Mouse (Mus musculus) liver, embryonic 15.5 days (tissue): Measurements from ENCODE around the gene Ddit4. TPM values are rescaled to one million over a fixed set of nuclear protein-coding genes. Genes with fewer than 3 reads are reported as not detected.

ENCODE experiments used
- ATAC-seq: fragments of 200-750 bp; cut with Nextera tagmentation; 2 replicates; pipeline ENCODE4 v1.8.0; 2017; ENCODE audit warnings: moderate number of reproducible peaks, mild to moderate bottlenecking, moderate library complexity; ENCODE audit not compliant: insufficient read depth
- H3K27ac ChIP-seq: fragments of 300-500 bp; sonication (generic); replicated peaks from 2 replicates; pipeline ENCODE4 v1.5.1; 2015; ENCODE audit warnings: mild to moderate bottlenecking, inconsistent platforms
- H3K27me3 ChIP-seq: fragments of 300-500 bp; sonication (generic); 2 replicates; pipeline ENCODE4 v1.6.1; 2015; ENCODE audit warnings: mild to moderate bottlenecking, inconsistent platforms
- H3K36me3 ChIP-seq: fragments of 300-500 bp; sonication (generic); replicated peaks from 2 replicates; pipeline ENCODE4 v1.6.1; 2015; ENCODE audit warnings: moderate library complexity, mild to moderate bottlenecking, inconsistent platforms
- H3K4me1 ChIP-seq: fragments of 300-500 bp; sonication (generic); replicated peaks from 2 replicates; pipeline ENCODE4 v1.6.1; 2015; ENCODE audit warnings: inconsistent platforms
- H3K4me2 ChIP-seq: fragments of 300-500 bp; sonication (generic); 2 replicates; pipeline ENCODE4 v1.6.1; 2015; ENCODE audit warnings: moderate library complexity, mild to moderate bottlenecking, inconsistent platforms
- H3K4me3 ChIP-seq: fragments of 300-500 bp; sonication (generic); replicated peaks from 2 replicates; pipeline ENCODE4 v1.5.1; 2015; ENCODE audit warnings: mild to moderate bottlenecking, inconsistent platforms
- H3K9ac ChIP-seq: fragments of 300-500 bp; sonication (generic); 2 replicates; pipeline ENCODE4 v1.6.1; 2015; ENCODE audit warnings: moderate library complexity, mild to moderate bottlenecking, inconsistent platforms
- H3K9me3 ChIP-seq: fragments of 300-500 bp; sonication (generic); replicated peaks from 2 replicates; pipeline ENCODE4 v1.6.1; 2016; ENCODE audit warnings: inconsistent platforms
- WGBS: fragments of 180-500 bp; shearing (Covaris S2); methylation state at CpG from one replicate; pipeline ENCODE4 v1.1.7; 2015; ENCODE audit warnings: mixed read lengths; ENCODE audit not compliant: insufficient replicate concordance; 5-methylcytosine and 5-hydroxymethylcytosine counted together
- polyA plus RNA-seq: library from polyadenylated mRNA; unstranded; fragments of >200 nt; fragmentation: Nextera tagmentation; extraction: Ambion mirVana; gene quantifications from 2 replicates; pipeline ENCODE4 v1.2.1, GENCODE M21; 2015

Gene Ddit4
- polyA plus RNA-seq, 1 experiment from 2014 or later, result 5.6 TPM

DNA sequence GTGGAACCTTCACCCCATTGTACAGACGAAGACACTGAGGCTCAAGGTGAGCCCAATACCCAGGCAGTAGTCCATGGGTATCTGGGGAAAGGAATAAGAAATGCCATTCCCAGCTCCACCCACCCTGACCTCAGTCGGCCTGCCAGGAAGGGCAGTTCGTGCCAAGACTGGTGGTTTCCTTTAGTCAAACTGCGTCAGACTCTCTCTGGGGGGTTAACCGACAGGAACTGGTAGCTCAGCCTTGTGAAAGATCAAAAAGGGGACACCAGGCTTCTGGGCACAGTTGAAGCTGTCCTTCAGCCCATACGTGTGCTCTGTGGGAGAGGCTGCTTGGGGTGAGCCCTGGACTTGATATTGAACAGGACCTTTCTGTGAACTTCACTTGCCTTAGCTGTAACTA is 19.1 kb downstream of the Ddit4 start:
- H3K36me3 ChIP-seq, result no peaks in the 10 kb centered on the region
- H3K27ac ChIP-seq, result no peak overlapping the region
- 0 out of 2 replicates have a peak, but pooled peaks cover 7% of the 10 kb centered on the region for H3K4me1 ChIP-seq
- H3K27me3 ChIP-seq, result no peaks in the 10 kb centered on the region
- no peak overlapping the region for H3K4me3 ChIP-seq
- H3K4me2 ChIP-seq, result no peak overlapping the region
- ATAC-seq, result no peak
- 23% methylated on average over 6 of the region's 6 CpGs for WGBS
- H3K9me3 ChIP-seq, result no peaks in the 10 kb centered on the region
- H3K9ac ChIP-seq, result no peak overlapping the region

- H3K27ac ChIP-seq, result no peak overlapping the region
- no peak overlapping the region for H3K4me2 ChIP-seq
- WGBS, result 59% methylated on average over 10 of the region's 10 CpGs
- 0 out of 2 replicates have a peak, but pooled peaks cover 7% of the 10 kb centered on the region for H3K4me1 ChIP-seq
- ATAC-seq, result no peak
- H3K4me3 ChIP-seq, result no peak overlapping the region
- H3K9ac ChIP-seq, result no peak overlapping the region
- no peaks in the 10 kb centered on the region for H3K36me3 ChIP-seq
- H3K27me3 ChIP-seq, result no peaks in the 10 kb centered on the region
- no peaks in the 10 kb centered on the region for H3K9me3 ChIP-seq
Measured at GRCm38 (mm10) chr10:59930996-59931395, 20.6 kb downstream of the Ddit4 start.

- Histone ChIP-seq H3K4me3 (no peak overlapping the region), H3K4me1 (peaks cover 9% of the 10 kb centered on the region; the same call in 1 of the 2 replicates), H3K27me3 (no peaks in the 10 kb centered on the region), H3K9me3 (no peaks in the 10 kb centered on the region), H3K9ac (no peak overlapping the region), H3K4me2 (no peak overlapping the region), H3K36me3 (no peaks in the 10 kb centered on the region), H3K27ac (no peak overlapping the region)
- ATAC-seq, result peak; percentile 34; the same call in 1 of the 2 replicates
- WGBS, result 65% methylated on average over 7 of the region's 7 CpGs
Measured at GRCm38 (mm10) chr10:59929205-59929604, 22.4 kb downstream of the Ddit4 start.

DNA sequence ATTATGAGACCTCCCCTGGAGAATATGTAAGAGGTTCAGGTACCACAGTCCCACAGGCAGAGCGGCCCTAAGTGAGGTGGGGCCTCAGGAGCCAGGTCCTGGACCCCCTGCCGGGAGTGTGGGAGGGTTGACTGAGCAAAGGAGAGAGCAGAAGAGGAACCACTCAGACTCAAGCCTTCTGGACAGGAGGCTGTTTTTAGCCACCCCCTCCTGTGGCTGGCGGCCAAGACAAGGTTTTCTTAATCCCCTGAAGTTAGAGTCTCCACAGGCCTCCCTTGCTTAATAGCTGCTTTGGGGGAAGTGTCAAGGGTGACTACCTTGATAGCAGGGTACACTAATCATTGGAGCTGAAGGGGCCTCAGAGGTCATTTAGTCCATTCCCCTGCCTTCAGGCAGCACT is 27.3 kb downstream of the Ddit4 start:
- no peak for ATAC-seq
- WGBS, result 32% methylated on average over 3 of the region's 3 CpGs
- Histone ChIP-seq H3K4me1 (peaks cover 32% of the 10 kb centered on the region), H3K27ac (no peak overlapping the region), H3K36me3 (no peaks in the 10 kb centered on the region), H3K9me3 (no peaks in the 10 kb centered on the region), H3K4me2 (no peak overlapping the region), H3K4me3 (no peak overlapping the region), H3K27me3 (no peaks in the 10 kb centered on the region), H3K9ac (no peak overlapping the region)

- Histone ChIP-seq H3K9ac (no peak overlapping the region), H3K4me3 (no peak overlapping the region), H3K27me3 (no peaks in the 10 kb centered on the region), H3K27ac (no peak overlapping the region), H3K9me3 (no peaks in the 10 kb centered on the region), H3K4me2 (no peak overlapping the region), H3K4me1 (peaks cover 35% of the 10 kb centered on the region), H3K36me3 (no peaks in the 10 kb centered on the region)
- no peak for ATAC-seq
- WGBS, result 55% methylated on average over 2 of the region's 2 CpGs
Measured at GRCm38 (mm10) chr10:59923493-59923892, 28.1 kb downstream of the Ddit4 start.

DNA sequence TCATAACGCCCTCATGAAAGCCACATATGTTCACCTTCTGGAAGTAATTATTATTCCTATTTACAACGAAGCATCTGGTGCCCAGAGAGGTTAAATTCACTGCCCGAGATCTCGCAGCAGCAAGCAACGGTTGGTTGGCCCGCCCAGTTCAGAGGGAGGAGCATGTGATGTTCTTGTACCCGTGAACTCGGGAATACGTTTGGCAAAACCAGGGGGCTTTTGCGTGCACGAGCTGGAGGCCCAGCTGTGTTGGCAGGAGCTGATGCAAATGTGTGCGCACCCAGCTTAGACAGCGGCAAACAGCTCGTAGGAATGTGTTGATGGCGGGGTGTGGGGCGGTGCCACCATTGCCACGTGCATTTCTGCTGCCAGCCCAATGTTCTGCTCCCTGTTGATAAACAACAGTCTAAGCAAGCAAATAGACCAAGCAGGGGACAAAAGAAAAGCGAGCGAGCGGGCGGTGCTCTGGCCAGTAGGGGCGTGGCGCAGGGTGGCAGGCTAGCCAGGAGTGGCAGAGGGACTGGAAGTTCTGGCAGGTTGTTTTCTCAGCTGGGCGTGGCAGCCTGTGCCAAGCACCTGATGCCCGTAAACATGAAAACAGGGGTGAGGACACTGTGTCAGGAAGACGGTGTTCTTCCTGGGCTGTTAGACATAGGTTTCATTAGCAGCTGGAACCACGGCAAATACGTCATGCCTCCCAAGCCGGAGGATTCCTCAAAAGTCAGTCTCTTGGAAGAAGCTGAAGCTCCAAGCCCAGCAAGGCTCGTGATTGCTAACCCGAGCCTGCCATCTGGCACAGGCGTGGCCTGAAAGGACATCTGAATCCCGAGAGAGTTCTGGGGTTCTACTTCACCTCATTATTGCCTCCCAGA is 30.6 kb downstream of the Ddit4 start:
- H3K27ac ChIP-seq, result peak overlapping the region; percentile 82
- 6% methylated on average over 33 of the region's 33 CpGs for WGBS
- ATAC-seq, result peak; percentile 77
- peak overlapping the region; percentile 63 for H3K4me3 ChIP-seq
- H3K36me3 ChIP-seq, result no peaks in the 10 kb centered on the region
- H3K4me1 ChIP-seq, result peaks cover 47% of the 10 kb centered on the region
- peak overlapping the region; percentile 62 for H3K9ac ChIP-seq
- H3K9me3 ChIP-seq, result no peaks in the 10 kb centered on the region
- peak overlapping the region; percentile 95 for H3K4me2 ChIP-seq
- H3K27me3 ChIP-seq, result no peaks in the 10 kb centered on the region

- Histone ChIP-seq H3K4me2 (peak overlapping the region; percentile 95), H3K4me3 (peak overlapping the region; percentile 63), H3K27ac (peak overlapping the region; percentile 82), H3K36me3 (no peaks in the 10 kb centered on the region), H3K27me3 (no peaks in the 10 kb centered on the region), H3K9ac (peak overlapping the region; percentile 62), H3K9me3 (no peaks in the 10 kb centered on the region), H3K4me1 (peaks cover 53% of the 10 kb centered on the region)
- ATAC-seq, result no peak
- 37% methylated on average over 7 of the region's 7 CpGs for WGBS
Measured at GRCm38 (mm10) chr10:59920485-59920809, 31.2 kb downstream of the Ddit4 start.

DNA sequence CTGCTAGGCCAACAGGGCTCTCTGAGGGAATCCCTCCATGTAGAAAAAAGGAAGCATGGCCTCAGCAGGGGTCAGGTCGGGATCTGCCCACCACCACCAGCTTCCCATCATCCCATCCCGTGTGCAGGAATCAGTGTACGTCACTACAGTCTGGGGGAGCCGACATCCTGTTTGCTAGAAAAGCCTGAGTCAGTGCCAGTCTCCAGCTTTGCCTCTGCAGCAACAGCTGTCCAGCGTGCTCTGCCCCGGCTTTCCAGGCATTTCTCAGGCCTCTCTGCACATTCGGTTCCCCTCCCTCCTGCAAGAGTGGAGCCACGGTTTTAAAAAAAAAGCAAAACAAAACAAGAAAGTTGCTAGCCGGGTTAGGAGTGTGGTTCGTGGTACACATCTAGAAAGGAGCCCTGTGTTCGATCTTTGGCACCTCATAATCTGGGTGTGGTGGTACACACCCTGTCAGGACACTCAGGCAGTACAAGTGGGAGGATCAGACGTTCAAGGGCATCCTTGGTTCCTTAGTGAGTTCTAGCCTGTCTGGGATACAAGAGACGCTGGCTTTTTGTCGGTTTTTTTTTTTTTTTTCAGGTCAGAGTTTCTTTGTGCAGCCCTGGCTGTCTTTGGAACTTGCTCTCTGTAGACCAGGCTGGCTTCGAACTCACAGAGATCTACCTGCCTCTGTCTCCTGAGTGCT is 32.0 kb downstream of the Ddit4 start:
- 51% methylated on average over 15 of the region's 15 CpGs for WGBS
- Histone ChIP-seq H3K9ac (no peak overlapping the region), H3K36me3 (no peaks in the 10 kb centered on the region), H3K4me1 (peaks cover 59% of the 10 kb centered on the region), H3K27ac (no peak overlapping the region), H3K4me2 (peak overlapping the region; percentile 95), H3K27me3 (no peaks in the 10 kb centered on the region; the same call in 1 of the 2 replicates), H3K9me3 (no peaks in the 10 kb centered on the region), H3K4me3 (no peak overlapping the region)
- no peak for ATAC-seq

DNA sequence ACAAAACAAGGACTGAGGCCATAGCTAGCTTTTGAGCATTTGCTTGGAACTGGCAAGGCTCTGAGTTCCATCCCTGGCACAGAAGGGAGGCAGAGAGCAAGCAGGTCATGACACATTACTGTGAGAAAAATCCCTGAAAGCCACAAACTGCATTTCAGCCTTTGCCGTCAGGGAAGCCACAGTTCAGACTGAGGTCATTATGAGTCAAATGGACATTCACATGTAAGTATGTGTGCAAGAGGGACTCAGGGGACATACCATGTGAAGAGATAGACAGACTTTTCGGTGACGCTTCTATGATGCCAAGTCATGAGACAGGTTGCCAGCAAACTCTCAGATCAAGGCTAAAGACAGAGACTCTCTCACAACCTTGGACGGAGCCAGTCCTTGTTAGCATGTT is 33.5 kb downstream of the Ddit4 start:
- no peak for ATAC-seq
- H3K4me1 ChIP-seq, result peaks cover 55% of the 10 kb centered on the region
- no peak overlapping the region for H3K4me2 ChIP-seq

DNA sequence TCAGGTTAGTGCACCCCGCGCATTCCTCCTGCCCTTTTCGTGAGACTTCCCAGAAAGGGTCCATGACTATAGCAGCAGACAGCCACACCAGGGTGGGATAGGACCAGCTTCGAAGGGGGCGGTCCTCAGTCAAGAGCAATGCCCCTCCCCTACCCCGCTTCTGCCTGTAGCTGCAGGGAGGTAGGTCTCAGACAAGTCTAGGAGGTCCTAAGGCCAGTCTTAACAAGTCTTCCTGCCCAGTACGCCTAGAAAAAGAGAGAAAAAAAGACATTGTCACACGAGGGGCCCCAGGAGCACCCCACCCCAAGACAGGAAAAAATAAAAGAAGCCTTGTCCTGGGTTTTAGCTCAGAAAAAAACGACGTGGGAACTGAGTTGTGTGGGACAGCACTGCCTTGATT is 35.0 kb downstream of the Ddit4 start:
- Histone ChIP-seq H3K4me3 (peak overlapping the region; percentile 39), H3K9me3 (no peaks in the 10 kb centered on the region), H3K27me3 (peaks cover 13% of the 10 kb centered on the region), H3K9ac (peak overlapping the region; percentile 32; the same call in 1 of the 2 replicates), H3K4me2 (peak overlapping the region; percentile 63), H3K36me3 (no peaks in the 10 kb centered on the region), H3K27ac (peak overlapping the region; percentile 51), H3K4me1 (peaks cover 53% of the 10 kb centered on the region)
- 2% methylated on average over 10 of the region's 10 CpGs for WGBS
- peak; percentile 47 for ATAC-seq

More for the DNA sequence above, 33.5 kb downstream of the Ddit4 start:
- Histone ChIP-seq H3K9ac (no peak overlapping the region), H3K27me3 (no peaks in the 10 kb centered on the region; the same call in 1 of the 2 replicates), H3K27ac (no peak overlapping the region), H3K9me3 (no peaks in the 10 kb centered on the region), H3K4me3 (no peak overlapping the region), H3K36me3 (no peaks in the 10 kb centered on the region)
- WGBS, result 75% methylated on average over 4 of the region's 4 CpGs

- peak overlapping the region; percentile 51 for H3K27ac ChIP-seq
- WGBS, result 10% methylated on average over 4 of the region's 4 CpGs
- H3K36me3 ChIP-seq, result no peaks in the 10 kb centered on the region
- H3K9me3 ChIP-seq, result no peaks in the 10 kb centered on the region
- H3K27me3 ChIP-seq, result peaks cover 18% of the 10 kb centered on the region
- peaks cover 53% of the 10 kb centered on the region for H3K4me1 ChIP-seq
- H3K4me2 ChIP-seq, result peak overlapping the region; percentile 63
- H3K4me3 ChIP-seq, result peak overlapping the region; percentile 39
- H3K9ac ChIP-seq, result 0 out of 2 replicates have a peak overlapping the region, but pooled peaks have one; percentile 32
- ATAC-seq, result peak; percentile 31; the same call in 1 of the 2 replicates
Measured at GRCm38 (mm10) chr10:59916159-59916558, 35.5 kb downstream of the Ddit4 start.
